Mouse (Mus musculus) bone marrow, adult 2 months (tissue): ENCODE data around the gene Atg2b. TPM values are rescaled to one million over a fixed set of nuclear protein-coding genes. Genes with fewer than 3 reads are reported as not detected.

Source experiments
- H3K27ac ChIP-seq: fragments of 200-500 bp; 2 replicates; pipeline ENCODE4 v1.5.1; 2012; ENCODE audit warnings: low read depth, mild to moderate bottlenecking, control low read depth, inconsistent platforms, low read length; ENCODE audit not compliant: control insufficient read depth, poor library complexity, insufficient read depth
- H3K4me1 ChIP-seq: fragments of 200-500 bp; 2 replicates; pipeline ENCODE4 v1.6.1; 2011; ENCODE audit warnings: low read length; ENCODE audit not compliant: control insufficient read depth, insufficient read depth
- H3K4me3 ChIP-seq: fragments of 200-500 bp; replicated peaks from 2 replicates; pipeline ENCODE3; 2011; ENCODE audit warnings: mild to moderate bottlenecking, low read depth, low read length, control low read depth; ENCODE audit not compliant: control insufficient read depth
- CTCF ChIP-seq: fragments of 200-500 bp; IDR thresholded peaks from 2 replicates; pipeline ENCODE4 v1.5.1; 2011; ENCODE audit warnings: low read length, control low read depth; ENCODE audit not compliant: control insufficient read depth, insufficient read depth
- POLR2A ChIP-seq: fragments of 200-500 bp; IDR thresholded peaks from 2 replicates; pipeline ENCODE4 v1.6.1; 2011; ENCODE audit warnings: low read depth, mild to moderate bottlenecking, control low read depth, low read length, borderline replicate concordance; ENCODE audit not compliant: control insufficient read depth
- WGBS: fragments of 180-500 bp; shearing (Covaris S2); methylation state at CpG from one replicate; pipeline ENCODE4 v1.1.7; 2018; 5-methylcytosine and 5-hydroxymethylcytosine counted together
- polyA plus RNA-seq: library from polyadenylated mRNA; stranded (reverse); fragments of >200 nt; gene quantifications from 2 replicates; pipeline ENCODE4 v1.2.4, GENCODE M21; 2011; ENCODE audit warnings: low replicate concordance; ENCODE audit not compliant: missing spikeins, insufficient read depth, insufficient read length

The Atg2b gene
- polyA plus RNA-seq, 1 experiment = 21.4 TPM

GRCm38 (mm10) chr12:105655850-105656249, 29.2 kb downstream of the Atg2b start:
- H3K27ac ChIP-seq = no peak overlapping the region
- H3K4me3 ChIP-seq = no peak overlapping the region
- TF ChIP-seq POLR2A (no peak), CTCF (no peak)
- no peaks in the 10 kb centered on the region for H3K4me1 ChIP-seq
- 93% methylated on average over 7 of the region's 7 CpGs for WGBS

DNA sequence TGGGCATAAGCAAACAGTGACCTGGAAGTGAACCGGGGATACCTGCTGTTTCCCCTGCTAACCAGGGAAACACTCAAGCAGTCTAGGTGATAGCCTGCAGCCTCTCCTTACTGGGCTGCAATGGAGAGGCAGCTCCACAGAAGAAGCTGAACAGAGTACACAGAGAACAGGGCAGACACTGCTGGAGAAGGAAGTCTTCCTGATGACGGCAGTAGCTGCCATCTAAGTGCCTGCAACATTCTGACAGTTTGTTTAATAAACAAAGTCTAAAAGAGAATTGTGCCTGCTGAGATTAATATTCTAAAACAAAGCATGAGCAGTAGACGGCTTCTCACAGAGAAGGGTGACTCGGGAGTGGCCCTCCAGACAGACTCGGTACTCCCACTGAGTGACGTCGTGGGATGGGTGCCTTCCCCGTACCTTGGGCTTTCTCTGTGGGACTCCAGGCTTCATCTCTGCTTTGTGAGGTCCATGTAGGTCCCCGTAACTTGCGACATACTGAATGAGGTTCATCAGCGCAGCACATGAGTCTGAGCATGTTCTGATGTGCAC, 42.2 kb downstream of the Atg2b start:
- TF ChIP-seq CTCF (no peak), POLR2A (no peak)
- Histone ChIP-seq H3K4me3 (no peak overlapping the region), H3K4me1 (no peaks in the 10 kb centered on the region), H3K27ac (no peak overlapping the region)
- 94% methylated on average over 11 of the region's 11 CpGs for WGBS

DNA sequence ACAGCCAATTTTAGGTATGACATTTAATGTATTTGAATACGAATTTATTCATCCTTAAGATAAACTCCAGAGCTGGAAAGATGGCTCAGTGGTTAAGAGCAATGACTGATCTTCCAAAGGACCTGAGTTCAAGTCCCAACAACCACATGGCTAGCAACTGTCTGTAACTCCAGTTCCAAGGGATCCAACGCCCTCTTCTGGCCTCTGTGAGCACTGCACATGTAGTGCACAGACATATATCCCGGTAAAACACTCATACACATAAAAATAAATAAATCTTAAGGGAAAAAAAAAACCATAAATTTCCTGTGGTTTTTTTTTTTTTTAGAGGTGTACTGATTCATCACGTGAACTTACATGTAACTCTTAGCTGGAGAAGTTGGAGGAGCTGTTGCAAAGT, 47.5 kb downstream of the Atg2b start:
- Histone ChIP-seq H3K4me1 (no peaks in the 10 kb centered on the region), H3K27ac (no peak overlapping the region), H3K4me3 (no peak overlapping the region)
- TF ChIP-seq CTCF (no peak), POLR2A (no peak)
- WGBS = 75% methylated on average over 4 of the region's 4 CpGs

DNA sequence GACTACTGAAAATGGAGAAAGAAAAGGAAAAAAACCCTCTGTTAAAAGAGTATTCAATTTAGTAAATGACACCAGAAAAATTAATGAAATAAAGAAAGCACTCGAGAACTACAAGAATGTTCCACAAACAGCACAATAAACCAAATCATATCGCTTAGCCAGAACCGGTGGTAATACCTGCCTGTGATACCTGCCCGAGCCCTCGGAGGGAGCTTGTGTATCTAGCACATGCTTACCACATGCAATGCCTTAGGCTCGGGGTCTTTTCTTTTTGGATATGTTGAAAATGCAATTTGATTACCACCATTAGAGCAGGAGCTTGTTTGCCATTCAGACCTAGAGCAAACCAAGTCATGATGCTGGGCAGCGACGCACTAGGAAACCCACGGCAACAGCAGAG, 48.5 kb downstream of the Atg2b start:
- H3K4me1 ChIP-seq = no peaks in the 10 kb centered on the region
- H3K27ac ChIP-seq = no peak overlapping the region
- 93% methylated on average over 9 of the region's 9 CpGs for WGBS
- TF ChIP-seq CTCF (no peak), POLR2A (no peak)
- H3K4me3 ChIP-seq = no peak overlapping the region

DNA sequence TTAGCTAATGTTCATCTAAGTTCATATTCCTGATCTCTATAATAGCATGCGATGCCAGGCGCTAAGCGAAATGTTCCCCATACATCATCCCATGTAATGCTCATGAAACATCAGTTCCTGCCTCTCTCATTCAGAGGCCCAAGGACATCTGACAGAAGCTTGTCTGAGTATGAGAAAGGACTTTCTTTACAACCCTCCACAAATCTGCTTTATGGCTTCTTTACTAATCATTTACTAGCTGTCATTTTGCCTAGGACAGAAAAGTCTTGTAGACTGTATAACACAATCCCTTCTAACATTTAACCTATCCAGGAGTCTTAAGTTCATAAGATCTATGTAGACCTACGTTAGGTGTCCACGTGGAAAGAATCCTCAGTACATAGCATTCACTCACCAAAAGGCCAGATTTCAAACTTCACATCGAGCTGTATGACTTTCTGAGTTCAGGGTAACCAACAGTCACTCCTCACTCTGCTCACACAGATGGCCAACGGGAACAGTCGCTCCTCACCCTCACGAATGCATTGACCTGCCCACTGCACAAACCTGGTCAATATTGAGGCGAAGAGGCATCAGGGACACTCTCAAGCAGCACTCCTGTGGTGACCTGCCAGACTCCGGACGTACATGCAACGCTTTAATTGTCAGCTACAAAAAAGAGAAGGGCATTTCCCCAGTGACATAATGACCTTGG, 50.5 kb downstream of the Atg2b start:
- no peak overlapping the region for H3K27ac ChIP-seq
- TF ChIP-seq POLR2A (no peak), CTCF (no peak)
- WGBS = 94% methylated on average over 13 of the region's 13 CpGs
- H3K4me1 ChIP-seq = no peaks in the 10 kb centered on the region
- H3K4me3 ChIP-seq = no peak overlapping the region

GRCm38 (mm10) chr12:105625798-105626197, 59.2 kb downstream of the Atg2b start:
- WGBS = 82% methylated on average over 7 of the region's 7 CpGs
- TF ChIP-seq POLR2A (no peak), CTCF (no peak)
- Histone ChIP-seq H3K27ac (no peak overlapping the region), H3K4me3 (no peak overlapping the region), H3K4me1 (no peaks in the 10 kb centered on the region; the same call in 1 of the 2 replicates)

GRCm38 (mm10) chr12:105622981-105623539, 62.0 kb downstream of the Atg2b start:
- TF ChIP-seq POLR2A = no peak
- TF ChIP-seq CTCF = no peak
- 94% methylated on average over 12 of the region's 12 CpGs for WGBS
- Histone ChIP-seq H3K4me1 (no peaks in the 10 kb centered on the region; the same call in 1 of the 2 replicates), H3K27ac (no peak overlapping the region), H3K4me3 (no peak overlapping the region)

GRCm38 (mm10) chr12:105622048-105622447, 63.0 kb downstream of the Atg2b start:
- Histone ChIP-seq H3K4me3 (no peak overlapping the region), H3K4me1 (no peaks in the 10 kb centered on the region; the same call in 1 of the 2 replicates), H3K27ac (no peak overlapping the region)
- TF ChIP-seq POLR2A (no peak), CTCF (no peak)
- WGBS = 64% methylated on average over 7 of the region's 7 CpGs
